Mouse (Mus musculus) liver, postnatal 0 days (tissue): ENCODE data around the gene Adam19. TPM values are rescaled to one million over a fixed set of nuclear protein-coding genes. Genes with fewer than 3 reads are reported as not detected.

Source experiments
- ATAC-seq: fragments of 200-750 bp; cut with Nextera tagmentation; 2 replicates; pipeline ENCODE4 v1.8.0; 2017; ENCODE audit warnings: mild to moderate bottlenecking, moderate library complexity
- DNase-seq: peaks from one replicate; pipeline ENCODE4 v3.0.0-alpha.2; 2016
- H3K27ac ChIP-seq: fragments of 300-500 bp; sonication (generic); 2 replicates; pipeline ENCODE4 v1.5.1; 2014; ENCODE audit warnings: antibody characterized with exemption, moderate library complexity, mild to moderate bottlenecking, low read depth
- H3K27me3 ChIP-seq: fragments of 300-500 bp; sonication (generic); 2 replicates; pipeline ENCODE4 v1.6.1; 2014; ENCODE audit warnings: low read length, control low read depth, mixed read lengths; ENCODE audit not compliant: insufficient read depth
- H3K36me3 ChIP-seq: fragments of 300-500 bp; sonication (generic); replicated peaks from 2 replicates; pipeline ENCODE4 v1.6.1; 2014; ENCODE audit warnings: mild to moderate bottlenecking, control low read depth, low read length, moderate library complexity, mixed read lengths; ENCODE audit not compliant: insufficient read depth
- H3K4me1 ChIP-seq: fragments of 300-500 bp; sonication (generic); 2 replicates; pipeline ENCODE4 v1.6.1; 2014; ENCODE audit warnings: antibody characterized with exemption, mild to moderate bottlenecking, control low read depth; ENCODE audit not compliant: insufficient read depth
- H3K4me2 ChIP-seq: fragments of 300-500 bp; sonication (generic); 2 replicates; pipeline ENCODE4 v1.6.1; 2014; ENCODE audit warnings: low read depth, mild to moderate bottlenecking, low read length, moderate library complexity, mixed read lengths
- H3K4me3 ChIP-seq: fragments of 300-500 bp; sonication (generic); 2 replicates; pipeline ENCODE4 v1.5.1; 2014; ENCODE audit warnings: low read depth, low read length
- H3K9ac ChIP-seq: fragments of 300-500 bp; sonication (generic); replicated peaks from 2 replicates; pipeline ENCODE4 v1.6.1; 2014; ENCODE audit warnings: mild to moderate bottlenecking, moderate library complexity
- H3K9me3 ChIP-seq: fragments of 300-500 bp; sonication (generic); 2 replicates; pipeline ENCODE4 v1.6.1; 2016; ENCODE audit warnings: mild to moderate bottlenecking, control low read depth, low read length, mixed read lengths
- CTCF ChIP-seq: sonication (generic); IDR thresholded peaks from 2 replicates; pipeline ENCODE4 v1.5.1; 2016; ENCODE audit warnings: antibody characterized with exemption, low read depth
- EP300 ChIP-seq: IDR thresholded peaks from 2 replicates; pipeline ENCODE4 v1.6.1; 2016; ENCODE audit warnings: antibody characterized with exemption, low read depth, mild to moderate bottlenecking
- WGBS: fragments of 180-500 bp; shearing (Covaris S2); extraction: QIAGEN DNeasy Blood & Tissue Kit; methylation state at CpG from one replicate; pipeline ENCODE4 v1.1.7; 2014; ENCODE audit not compliant: insufficient replicate concordance; 5-methylcytosine and 5-hydroxymethylcytosine counted together
- polyA plus RNA-seq: library from polyadenylated mRNA; unstranded; fragments of >200 nt; fragmentation: Nextera tagmentation; extraction: Ambion mirVana; gene quantifications from 2 replicates; pipeline ENCODE4 v1.2.1, GENCODE M21; 2015

Adam19 gene
- polyA plus RNA-seq, 1 experiment from 2014 or later = 1.0 TPM

DNA sequence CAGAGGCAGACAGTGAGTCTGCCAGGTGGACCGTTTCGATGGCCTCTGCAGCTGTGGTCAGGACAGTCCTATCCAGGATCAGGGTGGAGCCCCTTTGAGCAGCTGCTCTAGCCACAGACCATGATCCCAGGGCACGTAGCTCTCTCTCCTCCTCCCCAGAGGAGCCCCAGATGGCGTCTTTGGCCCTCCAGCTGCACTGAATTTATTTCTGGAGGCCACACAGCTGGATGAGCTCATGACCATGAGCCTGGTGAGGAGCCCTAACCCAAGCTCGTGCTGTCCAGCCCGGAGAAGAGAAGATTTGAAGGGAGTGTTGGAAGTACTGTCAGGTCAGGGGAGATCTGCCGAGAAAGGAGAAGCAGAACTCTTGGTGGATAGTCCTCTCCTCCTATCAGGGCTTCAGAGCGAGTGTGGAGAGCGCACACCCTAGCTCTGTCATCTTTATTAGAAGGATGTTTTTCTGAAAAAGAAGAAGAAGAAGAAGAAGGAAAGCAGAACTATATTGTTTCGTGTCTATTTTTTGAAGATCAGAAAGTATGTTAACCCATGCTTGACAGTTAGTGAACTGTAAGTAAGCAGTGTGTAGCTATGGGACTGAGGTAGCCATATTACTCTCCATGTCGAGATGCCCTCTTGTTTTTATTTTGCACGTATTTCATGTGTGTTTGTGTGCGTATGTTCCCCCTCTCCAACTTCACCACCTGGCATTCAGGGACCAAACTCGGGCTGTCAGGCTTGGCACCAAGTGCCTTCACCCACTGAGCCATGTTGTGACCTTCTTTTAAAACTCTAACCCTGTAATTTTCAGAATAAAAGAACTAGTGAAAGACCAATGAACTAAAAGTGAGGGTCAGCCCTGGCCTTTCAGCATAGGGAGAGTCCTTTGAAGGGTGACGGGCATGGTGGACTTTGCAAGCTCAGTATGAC lies 72.1 kb downstream of the Adam19 start:
- Histone ChIP-seq H3K4me3 (no peak overlapping the region), H3K9ac (no peak overlapping the region), H3K4me1 (peaks cover 10% of the 10 kb centered on the region), H3K27ac (peak overlapping the region; percentile 76), H3K27me3 (no peaks in the 10 kb centered on the region), H3K9me3 (no peaks in the 10 kb centered on the region), H3K36me3 (peaks cover 3% of the 10 kb centered on the region; the same call in 1 of the 2 replicates), H3K4me2 (no peak overlapping the region)
- WGBS = 54% methylated on average over 15 of the region's 15 CpGs
- ATAC-seq (peak; percentile 69), DNase-seq (peak; percentile 57)
- no peak for TF ChIP-seq CTCF
- no peak for TF ChIP-seq EP300

DNA sequence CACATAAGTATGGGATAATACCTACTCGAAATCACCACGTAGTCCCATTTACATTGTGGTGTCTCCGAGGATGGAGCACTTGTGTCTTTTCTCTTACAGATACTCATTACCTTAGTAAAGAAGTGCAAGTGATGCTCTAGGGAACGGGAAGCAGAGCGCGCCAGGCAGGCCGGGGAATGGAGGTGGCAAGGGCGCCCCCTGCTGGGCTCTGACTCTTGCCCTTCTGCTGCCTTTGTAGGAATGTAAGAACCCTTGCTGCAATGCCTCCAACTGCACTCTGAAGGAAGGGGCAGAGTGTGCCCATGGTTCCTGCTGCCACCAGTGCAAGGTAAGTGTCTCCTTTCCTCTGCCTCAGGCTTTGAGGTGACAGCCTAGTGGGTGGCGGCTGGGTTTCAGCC lies 72.8 kb downstream of the Adam19 start:
- 57% methylated on average over 9 of the region's 9 CpGs for WGBS
- no peak overlapping the region for H3K9ac ChIP-seq
- peaks cover 9% of the 10 kb centered on the region; the same call in 1 of the 2 replicates for H3K4me1 ChIP-seq
- H3K4me3 ChIP-seq = no peak overlapping the region
- H3K36me3 ChIP-seq = peaks cover 3% of the 10 kb centered on the region; the same call in 1 of the 2 replicates
- no peaks in the 10 kb centered on the region for H3K27me3 ChIP-seq
- peak overlapping the region; percentile 58; the same call in 1 of the 2 replicates for H3K27ac ChIP-seq
- H3K9me3 ChIP-seq = no peaks in the 10 kb centered on the region
- H3K4me2 ChIP-seq = no peak overlapping the region
- DNase-seq (peak; percentile 86), ATAC-seq (peak; percentile 32; the same call in 1 of the 2 replicates)
- TF ChIP-seq CTCF (peak; percentile 96), EP300 (no peak)

DNA sequence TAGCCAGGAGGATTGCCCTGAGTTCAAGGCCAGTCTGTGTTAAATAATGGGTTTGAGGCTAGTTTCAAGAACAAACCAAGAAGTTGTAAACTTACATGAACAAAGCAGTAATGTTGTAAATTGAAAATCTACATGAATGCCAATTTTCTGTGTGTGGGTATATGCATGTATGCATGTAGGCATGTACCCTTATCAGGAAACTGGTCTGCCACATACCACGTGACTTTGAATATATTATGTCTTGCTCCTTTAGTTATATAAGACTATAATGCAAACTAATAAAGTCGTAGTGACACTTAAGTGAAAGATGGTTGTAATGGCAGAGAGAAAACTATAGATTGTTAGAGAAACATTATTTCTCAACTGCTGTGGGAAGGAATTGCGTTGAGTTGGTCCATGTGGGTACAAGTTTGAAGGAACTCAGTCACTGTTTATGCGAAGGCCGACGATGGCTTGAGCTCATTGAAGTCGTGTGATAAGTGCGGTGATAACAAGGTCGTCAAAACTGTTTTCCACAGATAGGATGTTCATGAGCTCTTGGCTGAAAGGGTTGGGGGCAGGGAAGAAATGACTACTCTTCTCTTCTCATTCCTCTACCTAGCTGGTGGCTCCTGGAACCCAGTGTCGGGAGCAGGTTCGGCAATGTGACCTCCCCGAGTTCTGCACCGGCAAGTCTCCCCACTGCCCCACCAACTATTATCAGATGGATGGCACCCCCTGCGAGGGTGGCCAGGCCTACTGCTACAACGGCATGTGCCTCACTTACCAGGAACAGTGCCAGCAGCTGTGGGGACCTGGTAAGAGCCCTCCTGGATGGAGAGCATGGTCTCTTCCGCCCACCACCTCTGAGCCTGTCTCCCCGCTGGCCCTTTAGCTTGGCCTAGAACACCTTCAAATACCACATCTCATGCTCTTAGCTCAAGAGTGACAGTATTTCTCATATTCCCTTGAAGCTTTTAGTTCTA lies 75.5 kb downstream of the Adam19 start:
- no peak for TF ChIP-seq EP300
- no peak for TF ChIP-seq CTCF
- Histone ChIP-seq H3K4me3 (no peak overlapping the region), H3K9ac (no peak overlapping the region), H3K4me2 (no peak overlapping the region), H3K36me3 (peaks cover 3% of the 10 kb centered on the region; the same call in 1 of the 2 replicates), H3K27me3 (no peaks in the 10 kb centered on the region), H3K27ac (no peak overlapping the region), H3K4me1 (peaks cover 7% of the 10 kb centered on the region; the same call in 1 of the 2 replicates), H3K9me3 (no peaks in the 10 kb centered on the region)
- DNase-seq (no peak), ATAC-seq (no peak)
- WGBS = 77% methylated on average over 17 of the region's 17 CpGs

DNA sequence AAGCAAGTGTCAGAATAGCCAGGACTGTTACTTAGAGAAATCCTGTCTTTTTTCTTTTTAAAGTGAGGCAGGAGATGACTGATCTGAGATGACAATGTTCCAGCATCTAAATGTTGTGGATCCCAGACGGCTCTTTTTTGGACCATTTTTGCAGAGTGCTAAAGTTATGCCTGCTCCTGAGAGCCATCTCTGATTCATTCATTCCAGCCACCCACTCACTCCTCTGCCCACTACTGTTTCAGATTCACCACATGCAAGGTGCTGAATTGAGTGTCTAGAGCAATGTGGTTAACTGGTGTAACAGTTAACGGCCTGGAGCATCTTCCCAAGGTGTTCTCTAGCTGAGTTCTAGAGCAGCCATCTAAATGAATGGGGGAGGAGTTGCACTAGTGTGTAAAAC lies 79.1 kb downstream of the Adam19 start:
- Histone ChIP-seq H3K27me3 (no peaks in the 10 kb centered on the region), H3K9me3 (no peaks in the 10 kb centered on the region), H3K4me1 (no peaks in the 10 kb centered on the region), H3K36me3 (peaks cover 3% of the 10 kb centered on the region; the same call in 1 of the 2 replicates), H3K4me3 (no peak overlapping the region), H3K27ac (no peak overlapping the region), H3K9ac (no peak overlapping the region), H3K4me2 (no peak overlapping the region)
- 78% methylated on average over 2 of the region's 2 CpGs for WGBS
- TF ChIP-seq EP300 = no peak
- no peak for TF ChIP-seq CTCF
- DNase-seq (no peak), ATAC-seq (no peak)

DNA sequence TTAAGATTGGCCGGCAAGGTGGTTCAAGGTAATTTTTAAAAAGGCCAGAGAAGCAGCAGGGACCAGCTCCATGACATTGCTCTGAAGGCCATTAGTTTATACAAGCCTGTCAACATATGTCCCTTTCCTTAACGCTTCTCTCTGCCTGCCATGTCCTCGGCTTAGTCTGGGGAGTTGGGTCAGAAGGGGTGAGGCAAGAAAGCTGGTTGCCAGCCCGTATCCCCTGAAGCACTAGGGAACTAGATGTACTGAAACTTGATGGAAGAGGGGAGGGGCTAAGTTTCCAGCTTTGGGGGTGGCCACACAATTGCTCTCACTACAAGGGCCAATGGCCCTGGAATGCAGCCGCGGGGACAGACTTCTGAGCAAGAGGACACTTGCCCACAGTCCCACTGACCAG lies 87.5 kb downstream of the Adam19 start:
- Histone ChIP-seq H3K9me3 (no peaks in the 10 kb centered on the region), H3K9ac (no peak overlapping the region), H3K4me1 (no peaks in the 10 kb centered on the region), H3K4me3 (no peak overlapping the region), H3K27me3 (no peaks in the 10 kb centered on the region), H3K36me3 (no peaks in the 10 kb centered on the region), H3K4me2 (no peak overlapping the region), H3K27ac (no peak overlapping the region)
- 72% methylated on average over 6 of the region's 6 CpGs for WGBS
- no peak for ATAC-seq
- no peak for DNase-seq
- TF ChIP-seq EP300 (no peak), CTCF (no peak)

DNA sequence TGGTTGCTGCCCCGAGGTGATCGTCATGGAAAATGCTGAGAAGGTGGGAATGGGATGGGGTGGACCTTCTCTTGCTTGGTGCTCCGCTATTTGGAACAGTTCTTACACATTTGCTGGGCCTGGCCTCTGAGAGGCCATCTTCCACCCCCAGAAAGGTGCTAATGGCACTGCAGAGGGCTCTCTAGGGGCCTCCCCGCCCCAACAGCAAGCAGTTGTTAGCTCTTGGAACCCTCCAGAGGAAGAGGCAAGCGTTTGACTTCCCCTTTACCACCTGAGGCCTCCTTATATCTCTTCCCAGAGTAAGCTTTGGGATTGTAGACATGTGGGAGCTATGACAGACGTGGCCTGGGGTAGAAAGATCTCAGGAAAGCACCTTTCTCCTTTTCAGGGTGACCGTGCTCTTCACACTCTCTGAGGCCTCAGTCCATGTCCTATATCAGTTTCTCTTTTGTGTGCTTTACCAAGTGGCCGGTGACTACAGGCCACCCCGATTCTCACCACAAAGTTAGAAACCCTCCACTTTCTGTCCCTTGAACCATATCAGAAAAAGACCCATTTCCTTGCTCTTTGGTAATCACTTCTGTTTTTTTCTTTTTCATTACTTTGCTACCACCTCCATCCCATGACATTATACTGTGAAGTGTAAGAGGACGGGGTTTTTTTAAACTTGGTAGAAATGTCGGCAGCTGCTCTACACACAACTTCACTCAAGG lies 89.5 kb downstream of the Adam19 start:
- DNase-seq (no peak), ATAC-seq (no peak)
- TF ChIP-seq EP300 = no peak
- TF ChIP-seq CTCF = no peak
- Histone ChIP-seq H3K9ac (no peak overlapping the region), H3K27me3 (no peaks in the 10 kb centered on the region), H3K27ac (no peak overlapping the region), H3K9me3 (no peaks in the 10 kb centered on the region), H3K4me2 (no peak overlapping the region), H3K36me3 (no peaks in the 10 kb centered on the region), H3K4me3 (no peak overlapping the region), H3K4me1 (no peaks in the 10 kb centered on the region)
- 69% methylated on average over 11 of the region's 11 CpGs for WGBS
